Mouse (Mus musculus) ES-Bruce4 (cell line): ENCODE measurements at regions not wholly inside any gene's neighbourhood (a gene's known extent, or its start where the extent isn't known, plus 50 kb on each side); places are given as distances from the start of the nearest gene placed in this dataset.

Experiments
- CTCF ChIP-seq: IDR thresholded peaks from one replicate; pipeline ENCODE4 v1.8.1; 2011; ENCODE audit warnings: low read depth, low read length
- EP300 ChIP-seq: IDR thresholded peaks from 2 replicates; pipeline ENCODE4 v1.6.1; 2011; ENCODE audit warnings: low read depth, low read length; ENCODE audit not compliant: insufficient read depth
- POLR2A ChIP-seq: IDR thresholded peaks from one replicate; pipeline ENCODE4 v1.8.1; 2011; ENCODE audit warnings: low read length; ENCODE audit not compliant: insufficient read depth

GRCm38 (mm10) chr11:28734581-28734931 is 118.4 kb upstream of the Efemp1 start:
- no peak for TF ChIP-seq POLR2A
- TF ChIP-seq CTCF, result no peak
- TF ChIP-seq EP300, result no peak
